Mouse (Mus musculus) limb, embryonic 11.5 days (tissue): ENCODE results near the gene Itih3. TPM values are rescaled to one million over a fixed set of nuclear protein-coding genes. Genes with fewer than 3 reads are reported as not detected.

Experiments
- ATAC-seq: fragments of 200-750 bp; cut with Nextera tagmentation; 2 replicates; pipeline ENCODE4 v1.8.0; 2017; ENCODE audit warnings: low read depth; ENCODE audit not compliant: insufficient number of reproducible peaks, low FRiP score, low TSS enrichment
- DNase-seq: peaks from one replicate; pipeline ENCODE4 v3.0.0-alpha.2; 2015; ENCODE audit warnings: low spot score
- H3K27ac ChIP-seq: fragments of 300-500 bp; sonication (generic); replicated peaks from 2 replicates; pipeline ENCODE4 v1.5.1; 2014; ENCODE audit warnings: low read depth, mild to moderate bottlenecking, low read length
- H3K27me3 ChIP-seq: fragments of 300-500 bp; sonication (generic); 2 replicates; pipeline ENCODE4 v1.6.1; 2014; ENCODE audit warnings: mild to moderate bottlenecking, low read length, mixed read lengths; ENCODE audit not compliant: control insufficient read depth, insufficient read depth
- H3K36me3 ChIP-seq: fragments of 300-500 bp; sonication (generic); 2 replicates; pipeline ENCODE4 v1.6.1; 2014; ENCODE audit warnings: mild to moderate bottlenecking, low read length, moderate library complexity, mixed read lengths; ENCODE audit not compliant: control insufficient read depth, insufficient read depth
- H3K4me1 ChIP-seq: fragments of 300-500 bp; sonication (generic); 2 replicates; pipeline ENCODE4 v1.6.1; 2014; ENCODE audit warnings: low read length, mixed read lengths; ENCODE audit not compliant: control insufficient read depth, insufficient read depth
- H3K4me2 ChIP-seq: fragments of 300-500 bp; sonication (generic); 2 replicates; pipeline ENCODE4 v1.6.1; 2014; ENCODE audit warnings: low read depth, mild to moderate bottlenecking, moderate library complexity; ENCODE audit not compliant: severe bottlenecking
- H3K4me3 ChIP-seq: fragments of 300-500 bp; sonication (generic); 2 replicates; pipeline ENCODE4 v1.5.1; 2014; ENCODE audit warnings: low read depth, low read length
- H3K9ac ChIP-seq: fragments of 300-500 bp; sonication (generic); 2 replicates; pipeline ENCODE4 v1.6.1; 2014; ENCODE audit warnings: mild to moderate bottlenecking, low read length
- H3K9me3 ChIP-seq: fragments of 300-500 bp; sonication (generic); 2 replicates; pipeline ENCODE4 v1.6.1; 2016; ENCODE audit warnings: low read length; ENCODE audit not compliant: control insufficient read depth
- WGBS: fragments of 180-500 bp; shearing (Covaris S2); extraction: QIAGEN DNeasy Blood & Tissue Kit; methylation state at CpG from one replicate; pipeline ENCODE4 v1.1.7; 2014; 5-methylcytosine and 5-hydroxymethylcytosine counted together
- polyA plus RNA-seq: library from polyadenylated mRNA; unstranded; fragments of >200 nt; fragmentation: Nextera tagmentation; extraction: Ambion mirVana; gene quantifications from 2 replicates; pipeline ENCODE4 v1.2.1, GENCODE M21; 2014

The Itih3 gene
- polyA plus RNA-seq, 1 experiment from 2014 or later = 0.15 TPM

DNA sequence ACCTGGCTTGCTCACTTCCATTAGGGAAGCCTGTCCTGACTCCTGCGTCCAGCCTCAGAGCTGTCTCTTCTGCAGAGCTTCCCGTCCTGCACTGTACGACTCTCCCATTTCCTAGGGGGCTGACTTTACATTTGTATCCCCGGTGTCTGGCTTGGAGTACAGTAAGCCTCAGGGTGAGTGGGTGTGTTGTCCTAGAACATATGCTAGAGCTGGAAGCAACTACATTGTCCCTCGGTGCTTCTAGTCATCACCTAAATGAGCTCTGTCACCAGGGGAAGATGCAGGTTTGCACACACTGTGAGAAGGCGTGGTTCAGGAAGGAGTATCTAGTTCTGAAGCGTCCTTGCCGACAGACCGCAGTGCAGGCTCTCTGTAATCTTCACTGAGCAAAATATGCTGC lies 61.2 kb downstream of the Itih3 start:
- Histone ChIP-seq H3K4me1 (no peaks in the 10 kb centered on the region), H3K27me3 (no peaks in the 10 kb centered on the region), H3K9ac (no peak overlapping the region), H3K9me3 (no peaks in the 10 kb centered on the region), H3K4me3 (no peak overlapping the region), H3K27ac (no peak overlapping the region), H3K4me2 (no peak overlapping the region), H3K36me3 (no peaks in the 10 kb centered on the region)
- DNase-seq = no peak
- WGBS = 88% methylated on average over 9 of the region's 9 CpGs
- ATAC-seq = no peak

DNA sequence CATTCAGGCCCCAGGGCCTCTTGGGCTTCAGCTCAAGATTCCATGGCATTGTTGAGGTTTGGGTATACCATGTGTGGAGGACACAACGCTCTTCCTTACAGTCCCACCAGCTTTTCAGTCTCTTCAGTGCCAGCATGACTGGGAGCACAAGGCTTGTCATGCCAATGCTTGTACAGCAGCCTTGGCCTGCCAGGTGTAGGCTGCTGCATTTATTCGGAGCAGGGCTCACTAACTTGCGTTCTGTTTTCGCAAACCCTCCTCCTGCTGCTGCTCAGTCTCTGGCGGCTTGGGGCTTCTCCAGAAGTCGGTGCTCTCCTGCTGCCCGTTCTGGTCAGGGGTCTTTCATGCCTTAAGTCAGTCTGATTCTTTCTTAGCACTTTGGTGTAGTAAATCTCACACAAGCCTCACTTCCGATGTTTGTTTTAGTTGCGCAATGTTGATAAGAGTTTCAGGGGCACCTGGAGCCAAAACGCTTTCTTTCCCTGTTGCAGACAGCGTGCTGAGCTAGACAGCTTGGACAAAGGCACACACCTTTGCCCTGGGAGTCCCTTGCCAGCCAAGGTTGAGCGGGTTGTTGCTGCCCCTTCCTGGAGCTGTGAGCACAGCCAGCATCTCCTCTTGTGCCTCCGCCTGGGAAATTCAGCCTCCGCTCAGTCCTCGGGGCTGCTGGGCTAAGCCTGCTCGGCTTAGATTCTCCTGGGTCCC lies 62.0 kb downstream of the Itih3 start:
- Histone ChIP-seq H3K4me3 (no peak overlapping the region), H3K9me3 (no peaks in the 10 kb centered on the region), H3K36me3 (no peaks in the 10 kb centered on the region), H3K4me2 (no peak overlapping the region), H3K4me1 (no peaks in the 10 kb centered on the region), H3K27ac (no peak overlapping the region), H3K9ac (no peak overlapping the region), H3K27me3 (no peaks in the 10 kb centered on the region)
- DNase-seq = no peak
- ATAC-seq = no peak
- WGBS = 73% methylated on average over 16 of the region's 16 CpGs

Other genes starting within 250 kb of the Itih3 start
- 19.8 and 19.9 TPM in 2 replicates for gene Sfmbt1, start 208.9 kb downstream of the Itih3 start, polyA plus RNA-seq
- 37.5 and 38.7 TPM in 2 replicates for gene Tmem110, start 98.2 kb downstream of the Itih3 start, polyA plus RNA-seq
- gene Mustn1, start 44.6 kb downstream of the Itih3 start, polyA plus RNA-seq = 1.1 and 1.2 TPM in 2 replicates
- not detected in 2 replicates for gene Itih4, start 37.3 kb downstream of the Itih3 start, polyA plus RNA-seq
- not detected in 2 replicates for gene Itih1, start 19.5 kb upstream of the Itih3 start, polyA plus RNA-seq
- 16.1 and 17.7 TPM in 2 replicates for gene Nek4, start 27.6 kb upstream of the Itih3 start, polyA plus RNA-seq
- gene Glt8d1, start 77.6 kb upstream of the Itih3 start, polyA plus RNA-seq = 42.4 and 47.8 TPM in 2 replicates
- 277 and 305 TPM in 2 replicates for gene Spcs1, start 77.9 kb upstream of the Itih3 start, polyA plus RNA-seq
- gene Pbrm1, start 95.4 kb upstream of the Itih3 start, polyA plus RNA-seq = 135 and 136 TPM in 2 replicates
- 126 and 129 TPM in 2 replicates for gene Gnl3, start 95.4 kb upstream of the Itih3 start, polyA plus RNA-seq
- 61.6 and 66.5 TPM in 2 replicates for gene Smim4, start 205.2 kb upstream of the Itih3 start, polyA plus RNA-seq
- 569 and 606 TPM in 2 replicates for gene Nt5dc2, start 207.3 kb upstream of the Itih3 start, polyA plus RNA-seq
- 15.5 and 15.7 TPM in 2 replicates for gene Stab1, start 244.9 kb upstream of the Itih3 start, polyA plus RNA-seq